Mouse (Mus musculus): ENCODE results near the gene Morc2a.
"Not testable (repeated sequence)": the region's sequence is repeated elsewhere in the genome, so short reads cannot be mapped to it uniquely, and the experiment has no call there.

Gene Morc2a

DNA sequence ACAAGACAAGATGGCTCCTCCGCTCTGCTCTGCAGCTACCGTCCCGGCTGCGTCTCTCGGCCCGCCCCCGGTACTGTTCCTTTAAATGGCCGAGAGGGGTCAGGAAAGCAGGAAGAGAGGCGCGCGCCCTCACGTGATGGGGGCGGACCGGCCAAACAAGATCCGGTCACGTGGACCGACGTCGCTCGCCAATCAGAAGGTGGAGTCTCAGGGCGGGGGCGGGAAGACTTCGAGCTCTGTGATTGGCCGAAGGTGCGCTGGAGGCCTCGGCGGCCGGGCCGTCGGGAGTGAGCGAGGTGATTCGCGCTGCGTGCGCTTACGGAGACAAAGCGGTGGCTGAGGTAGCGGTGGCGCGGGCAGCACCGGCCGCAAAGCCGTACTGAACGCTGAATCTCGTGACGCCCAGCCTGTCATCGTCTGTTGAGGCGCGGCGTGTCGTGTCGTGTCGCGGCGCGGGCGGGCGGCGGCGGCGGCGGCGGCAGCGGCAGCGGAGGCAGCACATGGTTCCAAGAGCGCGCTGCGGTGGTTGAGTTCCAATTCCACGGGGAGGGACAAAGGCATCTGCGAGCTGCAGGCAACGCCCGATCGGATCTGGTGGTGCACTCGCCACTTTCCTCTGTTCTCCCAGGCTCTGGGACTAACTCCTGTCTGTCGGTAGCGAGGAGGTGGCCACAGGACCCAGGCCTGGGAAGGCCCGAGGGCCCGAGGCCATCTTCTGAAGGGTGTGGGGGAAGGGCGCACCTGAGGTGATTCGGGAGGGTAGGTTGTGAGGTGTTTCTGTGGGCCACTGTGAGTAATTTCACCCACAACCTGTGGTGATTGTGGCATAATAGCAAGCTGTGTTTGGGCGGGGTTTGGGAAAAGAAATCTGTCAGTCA, at the start of gene Morc2a:
Gene Morc2a, plus strand, starts transcription at position 228 of the 878 bp plus-strand sequence.
- DNase-seq (ENCODE audit: low read depth) = peak; percentile 98

DNA sequence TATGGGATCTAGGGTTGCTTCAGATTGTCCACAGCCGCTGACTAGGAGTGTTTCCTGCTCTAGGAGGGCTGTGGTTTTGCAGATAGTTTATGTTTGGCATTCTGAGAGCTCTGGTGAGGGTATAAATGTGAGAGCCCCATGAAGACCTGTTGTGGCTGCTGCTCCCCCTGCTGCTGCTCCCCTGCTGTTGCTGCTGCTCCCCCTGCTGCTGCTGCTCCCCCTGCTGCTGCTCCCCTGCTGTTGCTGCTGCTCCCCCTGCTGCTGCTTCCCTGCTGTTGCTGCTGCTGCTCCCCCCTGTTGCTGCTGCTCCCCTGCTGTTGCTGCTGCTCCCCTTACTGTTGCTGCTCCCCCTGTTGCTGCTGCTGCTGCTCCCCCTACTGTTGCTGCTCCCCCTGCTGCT, 47.0 kb upstream of the Morc2a start:
- not testable (repeated sequence) for DNase-seq (ENCODE audit: low read depth)

DNA sequence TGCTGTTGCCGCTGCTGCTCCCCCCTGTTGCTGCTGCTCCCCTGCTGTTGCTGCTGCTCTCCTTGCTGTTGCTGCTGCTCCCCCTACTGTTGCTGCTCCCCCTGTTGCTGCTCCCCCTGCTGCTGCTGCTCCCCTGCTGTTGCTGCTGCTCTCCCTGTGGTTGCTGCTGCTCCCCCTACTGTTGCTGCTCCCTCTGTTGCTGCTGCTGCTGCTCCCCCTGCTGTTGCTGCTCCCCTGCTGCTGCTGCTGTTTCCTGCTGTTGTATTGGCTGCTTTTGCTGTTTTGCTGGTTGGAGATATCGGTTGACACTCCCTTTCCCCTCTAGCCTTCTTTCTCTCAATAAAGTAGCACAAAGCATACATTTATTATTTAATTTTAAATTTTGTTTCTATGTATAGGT, 46.3 kb upstream of the Morc2a start:
- peak; percentile 13 for DNase-seq (ENCODE audit: low read depth)

DNA sequence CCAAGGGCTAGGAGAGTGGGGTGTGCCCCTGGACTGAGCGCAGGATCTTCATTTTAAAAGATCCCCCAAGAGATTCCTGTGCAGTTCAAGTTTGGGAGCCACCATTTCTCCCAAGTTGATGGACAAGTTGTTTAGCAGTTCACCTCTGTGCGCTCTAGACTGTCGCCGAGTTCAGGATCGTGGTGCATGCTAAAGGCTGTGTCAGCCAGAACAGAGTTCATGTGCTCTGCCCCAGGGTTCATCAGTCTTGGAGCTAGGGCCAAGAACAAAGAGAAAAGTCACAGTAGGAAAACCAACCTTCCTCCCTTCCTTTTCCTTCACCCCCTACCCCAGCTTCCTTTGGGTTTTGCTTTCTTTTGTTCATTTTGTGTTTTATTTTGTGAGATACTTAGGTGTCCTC, 42.5 kb upstream of the Morc2a start:
- no peak for DNase-seq (ENCODE audit: low read depth)

DNA sequence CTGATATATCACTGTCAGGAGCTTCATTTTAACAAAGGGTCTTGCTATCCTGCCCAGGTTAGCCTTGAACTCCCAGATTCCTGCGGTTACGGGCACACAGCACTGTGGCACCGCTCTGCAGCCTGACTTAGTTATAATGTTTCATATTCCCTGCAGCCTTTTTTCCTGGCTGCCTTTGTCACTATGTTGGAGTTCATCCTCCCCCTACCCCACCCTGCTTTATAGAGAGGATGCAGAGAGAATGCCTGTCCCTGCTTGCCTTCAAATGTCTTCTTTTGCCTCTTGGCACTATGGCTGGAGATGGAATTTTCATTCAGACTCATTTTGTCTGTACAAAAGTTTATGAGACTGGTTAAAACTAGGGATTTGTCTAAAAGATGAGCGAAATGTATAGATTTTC, 33.4 kb upstream of the Morc2a start:
- DNase-seq (ENCODE audit: low read depth) = no peak

DNA sequence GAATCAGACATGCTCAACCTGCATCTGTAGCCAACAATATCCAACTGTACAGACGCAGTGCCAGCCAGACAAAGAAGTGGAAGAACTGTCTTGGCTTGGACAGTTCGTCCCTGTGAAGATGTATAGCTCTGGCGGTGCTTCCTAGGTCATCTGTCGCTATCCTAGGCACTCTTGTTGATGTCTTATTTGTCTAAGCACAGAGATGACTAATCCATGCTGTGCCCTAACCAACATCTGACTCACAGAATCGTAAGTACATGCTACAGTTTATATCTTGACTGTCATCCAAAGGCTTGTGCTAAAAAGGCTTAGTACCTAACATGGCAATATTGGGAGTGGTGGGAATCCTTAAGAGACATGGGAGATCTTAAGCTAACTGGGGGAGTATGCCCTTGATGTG, 26.2 kb upstream of the Morc2a start:
- no peak for DNase-seq (ENCODE audit: low read depth)

DNA sequence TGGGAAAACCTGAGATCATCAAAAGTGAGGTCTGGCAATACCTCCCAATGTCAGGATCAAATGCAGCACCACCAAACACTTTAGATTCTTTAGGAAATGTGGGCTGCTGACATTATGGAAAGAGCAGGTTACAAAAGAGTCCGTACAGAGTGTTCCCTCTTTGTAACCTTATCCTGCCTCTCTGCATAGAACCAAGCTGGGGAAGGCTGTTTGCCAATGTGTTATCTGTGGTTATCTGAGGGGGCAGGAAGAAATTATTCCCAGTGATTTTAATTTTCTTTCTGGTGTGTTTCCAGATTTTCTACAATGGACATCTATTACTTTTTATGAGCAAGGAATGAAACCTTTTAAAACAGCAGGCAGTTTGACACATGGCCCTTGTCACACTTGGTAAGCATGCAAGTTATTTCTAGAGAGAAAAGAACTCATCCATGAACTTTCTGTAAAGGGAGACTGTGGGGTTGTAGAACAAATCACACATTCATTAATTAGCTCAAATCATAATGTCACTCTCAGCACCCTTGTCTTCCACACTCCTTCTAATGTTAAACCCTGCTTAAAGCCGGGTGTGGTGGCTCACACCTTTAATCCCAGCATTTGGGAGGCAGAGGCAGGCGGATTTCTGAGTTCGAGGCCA, 24.5 kb upstream of the Morc2a start:
- DNase-seq (ENCODE audit: low read depth) = no peak

DNA sequence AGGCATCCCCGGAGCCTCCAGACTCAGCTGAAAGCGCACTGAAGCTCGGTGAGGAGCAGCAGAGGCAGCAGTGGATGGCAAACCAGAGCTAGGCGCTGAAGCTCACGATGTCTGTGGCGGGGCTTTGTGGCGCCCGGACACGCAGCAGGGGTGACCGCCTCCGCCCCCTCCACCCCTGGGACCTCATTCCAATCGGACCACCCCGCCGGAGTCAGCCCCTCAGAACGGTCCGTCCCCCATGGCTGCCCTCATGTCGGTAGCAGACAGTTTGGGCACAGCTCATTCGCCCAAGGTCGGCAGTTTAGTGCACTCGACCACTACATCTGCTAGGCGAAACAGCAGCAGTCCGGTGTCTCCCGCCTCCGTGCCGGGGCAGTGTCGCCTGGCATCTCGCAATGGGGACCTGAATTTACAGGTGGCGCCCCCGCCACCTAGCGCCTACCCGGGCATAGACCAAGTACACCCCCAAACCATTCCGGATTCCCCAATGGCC, 19.9 kb upstream of the Morc2a start:
- no peak for DNase-seq (ENCODE audit: low read depth)

DNA sequence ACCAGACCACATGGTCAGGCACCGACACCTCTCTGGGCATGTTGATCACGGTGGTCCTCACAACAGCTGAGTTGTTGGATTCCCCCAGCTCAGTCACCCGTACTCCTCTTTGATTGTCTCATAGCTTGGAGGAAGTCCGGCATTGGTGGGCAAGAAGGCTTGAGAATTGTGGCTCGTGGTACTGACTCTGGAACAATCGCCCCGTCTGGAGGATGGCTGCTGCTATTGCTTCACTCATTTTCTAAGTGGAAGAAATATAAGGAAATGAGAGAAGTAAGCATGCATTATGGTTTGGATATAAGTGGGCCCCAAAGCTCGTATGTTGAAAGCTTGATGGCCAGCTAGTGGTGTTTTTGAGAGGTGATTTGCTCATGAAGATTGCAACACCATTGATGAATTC, 15.7 kb upstream of the Morc2a start:
- DNase-seq (ENCODE audit: low read depth) = not testable (repeated sequence)

DNA sequence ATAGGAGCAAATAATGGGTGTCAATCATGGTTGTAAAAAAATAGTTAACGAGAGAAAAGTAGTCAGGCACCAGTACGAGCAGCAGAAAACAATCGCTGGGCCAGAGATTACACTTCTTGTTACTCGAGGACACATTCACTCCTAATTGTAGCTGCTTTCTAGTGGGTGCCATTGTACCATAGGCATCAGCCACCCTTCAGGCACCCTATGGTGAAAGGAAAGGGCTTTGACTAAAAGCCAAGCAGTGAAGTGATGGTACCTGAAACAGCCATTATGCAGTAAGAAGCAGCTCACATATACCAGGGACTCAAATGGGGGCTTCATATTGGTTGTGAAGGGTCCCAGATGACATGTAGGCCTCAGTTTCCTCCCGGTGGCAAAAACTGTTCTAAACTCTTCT, 1.3 kb upstream of the Morc2a start:
- DNase-seq (ENCODE audit: low read depth) = peak; percentile 42

DNA sequence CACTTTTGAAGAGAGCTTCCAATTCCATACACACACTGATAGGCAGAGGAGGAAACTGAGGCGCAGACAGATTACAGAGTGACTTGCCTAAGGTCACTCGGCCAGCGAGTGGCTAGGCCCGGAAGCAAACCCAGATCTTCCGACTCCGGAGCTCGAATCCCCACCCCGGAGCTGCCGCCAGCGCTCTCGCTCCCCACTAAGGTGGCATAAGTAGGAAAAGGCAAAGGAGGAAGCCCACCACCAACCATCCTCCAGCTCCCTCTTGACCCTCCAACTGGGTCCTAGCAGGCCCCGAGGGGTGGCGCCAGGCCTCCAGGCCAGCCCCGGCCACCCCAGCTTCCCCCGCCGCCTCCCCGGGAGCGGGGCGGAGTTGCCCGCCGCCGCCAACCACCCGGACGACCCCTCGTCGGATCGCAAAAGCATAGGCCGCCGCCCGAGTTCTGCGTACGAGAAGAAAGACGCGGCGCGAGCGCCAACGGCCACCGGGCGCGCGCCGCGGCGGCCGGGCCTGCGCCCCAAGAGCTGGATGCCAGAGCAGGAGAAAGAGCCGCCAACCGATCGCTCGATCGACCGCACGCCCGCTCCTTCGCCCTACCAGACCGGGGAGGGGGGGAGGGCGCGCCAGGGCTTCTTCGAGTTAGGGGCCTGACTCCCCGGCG, 557 bp upstream of the Morc2a start:
- no peak for DNase-seq (ENCODE audit: low read depth)

DNA sequence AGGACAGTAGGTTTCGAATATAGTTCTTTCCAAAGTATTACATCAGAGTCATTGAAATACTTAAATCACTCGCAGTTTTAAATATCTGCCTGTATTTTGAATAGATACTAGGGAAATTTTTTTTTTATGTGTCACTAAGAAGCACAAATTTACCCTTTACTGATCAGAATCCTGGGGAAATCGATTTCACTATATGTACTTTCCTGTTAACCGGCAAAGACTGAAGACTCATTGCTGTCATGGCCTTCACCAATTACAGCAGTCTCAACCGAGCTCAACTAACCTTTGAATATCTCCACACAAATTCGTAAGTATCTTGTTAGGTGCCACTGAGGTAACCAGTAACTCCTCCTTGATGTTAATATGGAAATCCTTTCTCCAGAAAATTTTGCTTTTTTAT, 1.1 kb downstream of the Morc2a start:
- no peak for DNase-seq (ENCODE audit: low read depth)

DNA sequence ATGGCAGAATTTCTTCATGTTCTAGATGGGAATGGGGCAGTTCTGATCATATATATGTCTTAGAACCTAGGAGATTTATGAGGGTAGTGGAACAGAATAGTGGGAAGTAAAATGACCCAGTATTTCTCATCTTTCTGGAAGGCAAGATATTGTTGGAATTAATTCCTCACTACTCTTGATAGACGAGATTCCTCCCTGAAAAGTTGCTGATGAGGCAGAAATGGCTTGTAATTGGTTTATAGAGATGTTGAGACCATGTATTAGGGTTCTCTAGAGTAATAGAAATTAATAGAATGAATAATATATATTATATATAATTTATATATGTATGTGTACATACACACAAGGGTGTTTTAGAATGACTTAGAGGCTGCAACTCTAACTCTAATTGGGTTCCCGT, 13.0 kb downstream of the Morc2a start:
- DNase-seq (ENCODE audit: low read depth) = no peak

DNA sequence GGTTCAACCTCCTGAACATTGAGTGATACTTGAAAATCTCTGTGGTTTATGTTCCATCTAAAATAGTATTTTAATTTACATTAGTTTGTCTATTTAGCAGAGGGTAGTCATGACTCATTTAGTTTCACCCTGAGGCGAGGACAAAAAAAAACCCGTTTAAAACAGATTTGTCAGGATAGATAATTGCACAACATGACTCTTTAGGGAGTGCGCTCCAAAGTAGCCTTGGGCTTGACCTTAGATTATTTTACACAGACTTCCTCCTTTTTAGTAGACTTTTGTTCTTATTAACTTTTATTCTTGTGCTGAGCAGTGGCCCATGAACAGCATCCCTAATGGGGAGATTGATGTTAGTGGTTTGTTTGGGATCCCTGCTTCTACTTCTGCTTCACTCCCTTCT, 18.5 kb downstream of the Morc2a start:
- no peak for DNase-seq (ENCODE audit: low read depth)

DNA sequence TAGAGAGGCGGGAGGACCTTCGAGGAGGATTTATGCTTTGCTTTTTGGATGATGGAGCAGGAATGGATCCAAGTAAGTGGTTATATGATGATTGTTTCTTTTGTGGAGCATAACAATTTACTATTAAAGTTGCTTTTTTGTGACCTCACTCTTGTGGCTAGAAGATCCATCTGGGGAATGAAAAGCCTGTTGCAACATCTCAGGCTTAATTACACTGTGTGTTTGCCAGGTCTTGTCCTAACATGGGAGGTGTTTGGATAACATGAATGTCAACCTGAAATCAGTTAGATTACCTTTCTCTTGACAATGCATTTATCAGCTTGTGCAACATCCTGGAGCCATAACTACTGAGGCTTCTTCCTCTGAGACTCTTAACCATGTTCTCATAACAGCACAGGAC, 19.8 kb downstream of the Morc2a start:
- no peak for DNase-seq (ENCODE audit: low read depth)

DNA sequence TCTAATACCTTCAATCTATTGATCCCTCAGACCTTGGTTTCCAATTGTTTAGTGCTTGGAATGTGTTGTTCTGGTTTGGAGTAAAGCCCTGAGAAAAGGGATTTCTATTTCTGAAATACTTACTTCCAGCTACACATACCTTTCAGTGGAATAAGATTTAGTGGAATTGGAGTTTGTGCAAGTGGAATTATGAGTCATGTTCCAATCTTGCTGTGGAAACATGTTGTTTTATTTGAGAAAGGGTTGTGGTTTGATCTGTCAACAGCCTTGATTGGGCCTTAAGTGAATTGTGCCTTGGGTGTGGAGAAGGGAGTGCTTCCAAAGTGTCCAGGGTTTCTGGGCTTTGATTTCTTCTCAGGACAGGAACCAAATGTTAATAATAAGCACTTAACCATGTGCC, 20.9 kb downstream of the Morc2a start:
- DNase-seq (ENCODE audit: low read depth) = no peak

DNA sequence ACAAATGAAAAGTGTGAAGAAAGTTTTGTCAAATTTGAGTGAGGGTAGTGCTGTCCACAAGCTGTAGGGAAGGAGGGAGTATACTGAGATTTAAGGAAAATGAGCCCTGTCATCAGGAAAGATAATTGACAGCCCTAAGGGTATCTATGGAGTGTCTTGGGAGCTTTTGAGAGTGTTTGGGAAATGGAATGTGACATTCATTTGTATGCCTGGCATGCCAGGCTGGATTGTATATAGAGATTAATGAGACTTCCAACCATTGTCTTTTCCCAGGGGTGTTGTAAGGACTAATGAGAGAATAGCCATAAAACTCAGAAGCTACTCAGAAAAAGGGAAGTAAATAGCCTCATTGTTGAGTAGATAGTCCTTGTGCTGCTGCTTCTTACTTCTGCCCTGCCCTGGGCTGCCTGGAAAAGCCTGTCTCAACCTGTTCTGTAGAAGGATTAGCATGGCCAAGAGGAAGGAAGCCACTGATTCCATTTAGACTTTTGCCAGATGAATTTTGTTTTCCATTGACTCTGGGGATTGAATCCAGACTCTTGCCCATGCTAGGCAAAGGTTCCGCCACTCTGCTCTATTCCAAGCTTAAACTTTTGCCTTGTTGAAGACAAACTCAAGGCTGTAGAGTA, 22.1 kb downstream of the Morc2a start:
- DNase-seq (ENCODE audit: low read depth) = no peak

DNA sequence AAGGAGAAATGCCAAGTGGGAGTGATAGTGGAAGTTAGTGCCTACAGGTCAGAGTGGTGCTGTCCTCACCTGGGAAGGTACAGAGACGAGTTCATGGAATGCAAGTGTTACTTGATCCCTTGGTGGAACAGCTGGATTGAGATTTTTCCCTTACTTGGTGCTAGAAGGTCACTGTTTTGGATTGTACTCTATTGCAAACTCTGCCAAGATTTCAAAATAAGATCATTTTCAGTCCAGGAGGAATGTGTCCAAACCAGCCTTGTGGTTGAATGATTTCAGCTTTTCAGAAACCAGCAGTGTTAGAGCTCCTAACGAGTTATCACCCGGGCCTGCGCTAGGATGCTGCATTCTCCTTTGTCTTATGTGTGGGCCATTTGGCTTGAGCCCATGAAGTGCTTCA, 25.6 kb downstream of the Morc2a start:
- DNase-seq (ENCODE audit: low read depth) = no peak

DNA sequence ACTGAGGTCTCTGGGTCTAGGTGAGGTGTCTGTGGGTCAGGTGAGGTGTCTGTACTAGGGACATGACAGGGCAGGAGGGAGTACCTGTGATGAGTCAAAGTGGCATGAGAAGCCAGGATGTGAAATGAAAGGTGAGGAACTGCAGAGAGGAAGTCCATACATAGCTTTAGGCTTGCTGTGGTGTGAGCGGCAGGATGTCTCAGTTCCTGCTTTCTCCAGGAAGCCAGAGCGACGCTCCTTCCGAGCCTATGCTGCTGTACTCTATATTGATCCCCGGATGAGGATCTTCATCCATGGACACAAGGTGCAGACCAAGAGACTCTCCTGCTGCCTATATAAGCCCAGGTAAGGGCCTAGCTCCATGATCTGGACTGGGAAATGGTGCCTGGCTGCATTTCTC, 27.4 kb downstream of the Morc2a start:
- DNase-seq (ENCODE audit: low read depth) = no peak

DNA sequence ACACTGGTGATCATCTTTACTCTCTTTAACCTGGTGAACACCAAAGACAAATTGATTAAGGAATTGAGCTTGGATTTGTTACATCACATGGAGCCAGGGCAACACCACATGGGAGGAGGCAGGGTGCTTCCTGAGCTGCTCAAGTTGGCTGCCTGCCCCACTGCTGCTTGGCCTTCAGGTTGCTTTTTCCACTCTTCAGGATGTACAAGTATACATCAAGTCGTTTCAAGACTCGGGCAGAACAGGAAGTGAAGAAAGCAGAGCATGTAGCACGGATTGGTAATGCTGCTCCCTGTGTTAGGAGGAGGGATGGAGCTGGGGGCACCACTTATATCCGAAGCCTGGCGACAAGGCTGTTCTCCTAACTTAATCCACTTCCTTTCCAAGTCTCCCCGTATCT, 28.2 kb downstream of the Morc2a start:
- DNase-seq (ENCODE audit: low read depth) = no peak

DNA sequence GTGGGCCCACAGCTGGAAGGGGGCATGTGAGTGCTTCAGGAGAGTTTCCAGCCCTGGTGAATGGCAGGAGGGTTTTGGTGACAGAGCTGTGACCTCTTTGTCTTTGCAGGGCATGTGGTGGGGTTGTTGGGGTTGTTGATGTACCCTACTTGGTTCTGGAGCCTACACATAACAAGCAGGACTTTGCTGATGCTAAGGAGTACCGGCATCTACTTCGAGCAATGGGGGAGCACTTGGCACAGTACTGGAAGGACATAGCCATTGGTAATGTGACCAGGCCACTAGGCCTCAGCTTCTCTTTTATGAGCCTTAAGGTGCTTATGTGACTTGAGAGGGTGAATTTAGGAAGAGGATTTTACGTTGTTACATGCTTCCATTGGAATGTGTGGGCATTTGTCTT, 30.8 kb downstream of the Morc2a start:
- DNase-seq (ENCODE audit: low read depth) = no peak

DNA sequence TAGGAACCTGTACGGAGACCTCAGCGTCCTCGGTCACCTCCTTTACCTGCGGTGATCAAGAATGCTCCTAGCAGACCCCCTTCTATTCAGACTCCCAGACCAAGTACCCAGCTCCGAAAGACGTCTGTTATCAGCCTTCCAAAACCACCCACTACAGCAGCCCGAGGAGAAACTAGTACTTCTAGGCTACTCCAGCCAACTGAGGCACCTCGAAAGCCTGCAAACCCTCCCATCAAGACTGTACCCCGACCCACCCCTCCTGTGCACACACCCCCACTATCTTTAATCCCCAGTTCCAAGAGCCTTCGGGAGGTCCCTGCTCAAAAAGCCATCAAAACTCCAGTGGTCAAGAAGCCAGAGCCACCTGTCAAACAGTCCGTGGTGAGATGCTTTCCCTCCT, 34.7 kb downstream of the Morc2a start:
- DNase-seq (ENCODE audit: low read depth) = no peak

DNA sequence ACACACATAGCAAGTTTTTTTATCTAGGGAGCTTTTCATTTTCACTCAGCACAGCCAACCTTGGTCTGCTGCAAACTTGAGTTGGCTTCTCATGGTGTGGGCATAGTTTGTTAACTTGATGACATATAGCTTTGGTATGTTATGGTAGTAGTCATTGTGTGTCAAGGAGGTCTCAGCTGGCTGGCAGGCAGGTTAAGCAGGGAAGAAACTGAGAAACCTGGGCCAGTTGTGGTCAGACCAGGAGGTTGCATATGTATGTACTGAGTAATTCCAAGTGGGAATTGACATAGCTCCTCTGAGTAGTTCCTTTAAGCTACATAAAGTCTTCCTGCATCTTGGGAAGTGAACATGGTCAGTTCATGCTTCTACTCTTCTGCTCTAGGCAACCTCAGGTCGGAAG, 35.2 kb downstream of the Morc2a start:
- DNase-seq (ENCODE audit: low read depth) = no peak
